Mouse (Mus musculus) testis, postnatal 10 days (tissue): ENCODE data around the gene Cdh13.
A peak's percentile ranks its signal among the peaks of the same experiment; 100 is the strongest.
"Not testable (repeated sequence)": the region's sequence is repeated elsewhere in the genome, so short reads cannot be mapped to it uniquely, and the experiment has no call there.

ENCODE experiments used
- DNase-seq: peaks from one replicate; pipeline ENCODE4 v3.0.0; 2021; ENCODE audit warnings: low spot score

Cdh13 gene

GRCm38 (mm10) chr8:118685863-118686262 lies 402.3 kb downstream of the Cdh13 start:
- DNase-seq = no peak

GRCm38 (mm10) chr8:118689849-118690248 lies 406.3 kb downstream of the Cdh13 start:
- no peak for DNase-seq

DNA sequence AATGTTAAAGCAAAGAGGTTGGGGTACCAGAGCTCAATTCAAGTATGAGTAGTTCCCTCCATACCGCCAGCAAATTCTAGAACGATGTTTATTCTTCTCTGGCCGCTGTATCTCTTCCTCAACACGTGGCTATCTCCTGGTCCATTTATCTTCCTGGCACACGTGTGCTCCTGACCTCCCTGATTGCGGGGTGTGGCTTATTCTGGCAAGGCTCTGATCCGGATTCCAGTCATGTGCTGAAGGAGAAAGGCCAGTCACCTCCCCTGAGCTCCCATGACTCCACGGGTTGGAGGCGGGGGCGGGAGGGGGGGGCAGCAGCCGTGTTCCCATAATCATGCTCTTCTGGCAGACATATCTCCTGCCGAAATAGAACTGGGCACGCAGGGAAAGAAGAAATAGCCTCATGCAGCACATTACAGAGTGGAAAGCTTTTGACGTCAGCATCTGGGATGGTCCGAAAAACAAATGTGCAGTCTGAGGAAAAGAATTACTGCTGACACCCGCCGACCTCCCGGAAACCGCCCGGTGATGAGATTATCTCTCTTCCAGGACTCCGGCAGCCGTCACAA lies 417.9 kb downstream of the Cdh13 start:
- no peak for DNase-seq

DNA sequence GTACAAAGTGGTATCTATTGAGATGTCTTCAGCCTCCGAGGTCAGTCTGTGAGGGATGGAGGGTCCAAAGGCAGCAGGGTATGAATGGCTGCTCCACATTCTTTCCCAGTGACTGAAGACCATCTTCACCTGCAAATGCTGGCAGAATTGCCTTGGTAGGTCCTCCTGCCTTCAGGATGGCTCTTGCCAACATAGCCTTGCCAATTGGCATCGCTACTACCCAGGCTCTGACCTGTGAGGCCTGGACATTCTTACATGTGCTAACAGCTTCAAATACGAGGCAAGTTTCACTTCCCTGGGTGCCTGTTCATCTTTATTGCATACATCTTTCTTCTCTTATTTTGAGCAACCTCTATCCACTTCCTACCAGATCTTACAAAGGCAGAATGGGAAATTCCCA lies 425.8 kb downstream of the Cdh13 start:
- no peak for DNase-seq

GRCm38 (mm10) chr8:118711631-118712030 lies 428.1 kb downstream of the Cdh13 start:
- DNase-seq = no peak

- DNase-seq = no peak
These were observed 429.6 kb downstream of the Cdh13 start for GRCm38 (mm10) chr8:118713111-118713510.

DNA sequence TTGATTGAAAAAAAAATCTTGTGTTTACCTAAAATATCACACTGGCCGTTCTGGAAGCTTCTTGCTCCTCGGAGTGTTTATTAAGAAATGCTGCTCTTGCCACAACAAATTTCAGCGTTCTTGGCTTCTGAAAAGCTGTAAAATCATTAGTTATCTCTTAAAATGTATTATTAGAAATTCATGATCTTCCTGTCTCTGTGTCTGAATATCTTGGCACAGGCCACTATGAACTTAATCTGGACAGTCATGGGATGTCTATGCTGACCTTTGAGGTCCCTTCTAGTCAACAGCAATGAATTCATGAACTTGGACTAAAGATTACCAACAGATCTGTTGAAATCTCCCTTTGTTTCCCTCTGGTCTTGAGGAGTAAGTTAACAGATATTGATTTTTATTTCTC lies 430.1 kb downstream of the Cdh13 start:
- no peak for DNase-seq

DNA sequence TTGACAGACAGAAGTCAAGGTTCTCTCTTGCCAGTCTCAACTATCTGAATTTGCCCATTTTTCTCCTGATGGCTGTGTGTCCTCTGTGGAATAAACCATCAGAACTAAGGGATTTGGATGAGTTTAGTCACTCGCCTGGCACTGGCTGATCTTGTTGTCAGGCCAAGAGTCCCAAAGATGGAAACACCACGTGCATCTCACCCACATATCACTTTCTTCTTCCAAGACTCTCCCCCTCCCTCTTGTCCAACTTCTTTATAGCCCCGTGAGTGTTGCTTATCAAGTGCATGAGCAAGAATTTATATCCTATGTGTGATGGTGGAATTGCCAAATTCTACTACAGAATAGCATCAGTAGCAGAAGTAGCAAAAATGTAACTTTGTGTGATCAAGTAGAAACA lies 439.4 kb downstream of the Cdh13 start:
- DNase-seq = no peak

- no peak for DNase-seq
These were observed 442.1 kb downstream of the Cdh13 start for GRCm38 (mm10) chr8:118725651-118726050.

DNA sequence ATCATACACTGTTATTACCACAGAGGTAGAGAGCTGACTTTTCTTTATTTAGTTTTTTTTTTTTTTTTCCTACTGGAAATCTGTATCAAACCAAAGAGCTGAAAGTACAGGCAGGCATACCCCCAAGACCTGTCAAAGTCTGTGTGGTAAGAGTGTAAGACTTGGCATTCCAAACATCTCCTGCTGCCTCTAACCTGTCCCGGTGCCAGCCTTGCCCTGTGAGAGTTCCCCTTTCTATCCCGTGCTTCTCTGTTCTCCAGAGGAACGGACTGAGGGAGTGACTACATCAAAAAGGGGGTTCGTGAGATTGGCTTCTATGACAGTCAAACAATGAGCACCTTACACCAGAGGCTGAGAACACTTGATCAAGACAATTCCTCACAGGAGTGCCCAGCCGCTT lies 458.2 kb downstream of the Cdh13 start:
- no peak for DNase-seq

- DNase-seq = peak; percentile 44
These were observed 461.5 kb downstream of the Cdh13 start for GRCm38 (mm10) chr8:118744991-118745390.

DNA sequence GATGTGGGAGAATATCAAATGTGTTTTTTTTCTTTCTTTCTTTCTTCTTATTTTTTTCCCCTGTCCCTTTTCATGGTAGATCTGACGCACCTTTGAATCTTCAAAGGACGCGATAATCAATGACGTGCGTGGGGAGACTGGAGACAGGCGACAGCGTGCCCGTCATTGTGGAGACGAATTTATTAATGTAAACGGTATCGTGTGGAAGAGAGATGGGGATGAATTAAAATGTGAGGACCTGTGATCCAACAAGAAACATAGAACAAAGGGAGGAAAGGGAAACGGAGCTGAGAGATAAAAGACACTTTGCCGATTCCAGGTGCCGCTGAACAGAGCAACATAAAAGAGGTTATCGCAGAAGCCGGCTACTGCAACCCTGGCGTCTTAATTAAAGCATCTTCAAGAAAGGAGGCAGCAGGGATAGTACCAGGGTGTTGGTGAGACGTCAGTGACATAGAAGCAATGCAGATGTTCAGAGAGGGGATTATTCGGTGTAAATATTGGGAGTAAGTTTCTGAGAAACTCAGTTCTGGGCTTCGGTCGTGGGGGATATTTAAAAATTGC lies 464.6 kb downstream of the Cdh13 start:
- DNase-seq = no peak

DNA sequence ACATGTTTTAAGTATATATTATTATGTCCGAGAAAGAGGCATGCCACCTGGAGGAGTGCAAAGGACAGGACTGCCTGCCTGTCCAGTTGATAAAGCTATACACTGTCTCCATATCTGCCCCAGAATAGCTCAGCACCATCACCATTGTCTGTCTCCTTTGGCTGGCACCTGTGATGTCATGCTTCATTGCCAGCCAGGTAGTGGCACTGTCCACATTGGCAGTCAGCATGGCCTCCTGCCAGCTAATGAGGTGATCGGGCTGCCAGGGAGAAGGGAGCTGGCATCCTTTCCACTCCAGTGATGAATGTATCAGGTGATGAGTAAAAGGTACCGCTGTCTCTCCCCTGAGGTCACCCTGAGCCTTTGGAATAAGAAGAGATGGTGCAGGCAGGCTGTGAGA lies 465.7 kb downstream of the Cdh13 start:
- no peak for DNase-seq

- no peak for DNase-seq
These were observed 466.3 kb downstream of the Cdh13 start for GRCm38 (mm10) chr8:118749786-118750185.

GRCm38 (mm10) chr8:118753710-118754109 lies 470.2 kb downstream of the Cdh13 start:
- DNase-seq = no peak

- DNase-seq = no peak
These were observed 470.6 kb downstream of the Cdh13 start for GRCm38 (mm10) chr8:118754119-118754518.

DNA sequence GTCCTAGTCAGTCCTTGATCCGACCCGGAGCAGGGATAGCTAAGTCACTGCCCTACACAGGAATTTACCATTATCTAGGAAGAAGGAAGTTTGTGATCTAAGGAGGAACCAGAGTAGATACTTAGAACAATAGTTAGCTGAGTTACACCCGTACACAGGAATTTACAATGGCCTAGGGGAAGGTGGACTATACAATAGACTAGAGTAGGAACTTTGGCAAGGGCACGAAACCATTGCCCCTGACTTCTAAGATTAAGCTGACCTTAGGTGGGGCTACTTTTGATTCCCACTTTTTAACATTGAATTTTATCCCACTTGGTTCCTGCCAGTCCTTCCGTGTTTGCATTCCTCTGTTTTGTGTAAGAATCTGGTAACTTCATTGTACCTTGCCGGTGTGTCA lies 494.0 kb downstream of the Cdh13 start:
- not testable (repeated sequence) for DNase-seq

DNA sequence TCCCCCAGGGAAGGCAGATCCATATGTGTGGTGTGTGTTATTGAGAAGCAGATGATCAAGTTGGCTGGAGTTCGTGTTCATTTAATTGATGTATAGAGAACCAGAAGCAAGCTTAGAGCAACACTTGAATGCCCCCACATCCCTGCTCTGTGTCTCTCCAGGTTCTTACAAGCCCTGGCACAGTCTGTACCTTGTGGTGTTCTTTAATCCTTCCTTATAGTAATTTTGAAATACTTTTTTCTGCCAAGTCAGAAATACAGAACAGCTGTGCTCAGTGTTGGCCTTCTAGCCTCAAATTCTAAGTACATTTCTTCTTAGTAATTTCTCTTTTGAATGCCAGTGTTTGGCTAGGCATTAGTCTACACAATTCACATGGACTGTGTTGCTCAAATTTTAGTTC lies 494.8 kb downstream of the Cdh13 start:
- no peak for DNase-seq

DNA sequence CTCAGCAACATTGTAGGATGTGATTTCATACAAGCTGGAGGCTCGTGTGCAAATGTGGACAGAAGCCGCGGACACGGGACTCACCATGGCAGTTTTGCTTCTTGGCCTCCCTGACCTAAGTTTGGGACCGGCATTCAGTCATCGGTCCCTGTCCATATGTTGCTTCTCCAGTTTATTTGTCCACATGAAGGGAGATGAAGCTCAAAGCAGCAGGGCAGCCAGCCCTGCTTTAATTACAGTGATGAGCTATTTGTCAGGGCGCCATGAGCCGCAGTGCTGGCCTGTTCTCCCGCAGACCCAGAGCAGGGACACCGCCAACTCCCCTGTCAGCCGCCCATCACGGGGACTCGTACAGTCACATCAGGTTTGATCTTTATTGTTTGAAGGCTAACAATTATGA lies 502.1 kb downstream of the Cdh13 start:
- DNase-seq = no peak

- DNase-seq = no peak
These were observed 506.1 kb downstream of the Cdh13 start for GRCm38 (mm10) chr8:118789649-118790048.

- DNase-seq = no peak
These were observed 511.4 kb downstream of the Cdh13 start for GRCm38 (mm10) chr8:118794886-118795285.

GRCm38 (mm10) chr8:118796491-118796890 lies 513.0 kb downstream of the Cdh13 start:
- no peak for DNase-seq

DNA sequence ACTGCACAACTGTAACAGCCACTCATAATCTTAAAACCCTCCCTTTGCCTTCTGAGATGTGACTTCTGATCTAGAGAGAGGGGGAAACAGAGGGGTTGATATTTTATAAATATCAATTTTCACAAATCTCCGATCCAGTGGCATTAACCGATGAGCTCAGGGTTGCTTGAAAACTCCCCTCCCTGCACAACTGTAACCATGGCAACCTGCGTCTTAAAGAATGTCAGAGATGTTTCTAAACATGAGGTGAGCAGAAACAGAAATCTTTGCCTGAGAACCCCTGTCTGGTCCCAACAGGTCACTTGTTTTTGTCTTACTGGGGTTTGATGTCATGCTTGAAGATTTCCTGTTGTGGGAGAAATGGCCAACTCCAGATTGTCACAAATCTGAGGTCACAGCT lies 513.6 kb downstream of the Cdh13 start:
- DNase-seq = no peak

GRCm38 (mm10) chr8:118803168-118803567 lies 519.6 kb downstream of the Cdh13 start:
- DNase-seq = no peak
